Mouse (Mus musculus): ENCODE results near the gene Ube2cbp. TPM values are rescaled to one million over a fixed set of nuclear protein-coding genes. Genes with fewer than 3 reads are reported as not detected.

Ube2cbp gene
- polyA plus RNA-seq, 1 experiment from 2014 or later = 7.4 TPM

DNA sequence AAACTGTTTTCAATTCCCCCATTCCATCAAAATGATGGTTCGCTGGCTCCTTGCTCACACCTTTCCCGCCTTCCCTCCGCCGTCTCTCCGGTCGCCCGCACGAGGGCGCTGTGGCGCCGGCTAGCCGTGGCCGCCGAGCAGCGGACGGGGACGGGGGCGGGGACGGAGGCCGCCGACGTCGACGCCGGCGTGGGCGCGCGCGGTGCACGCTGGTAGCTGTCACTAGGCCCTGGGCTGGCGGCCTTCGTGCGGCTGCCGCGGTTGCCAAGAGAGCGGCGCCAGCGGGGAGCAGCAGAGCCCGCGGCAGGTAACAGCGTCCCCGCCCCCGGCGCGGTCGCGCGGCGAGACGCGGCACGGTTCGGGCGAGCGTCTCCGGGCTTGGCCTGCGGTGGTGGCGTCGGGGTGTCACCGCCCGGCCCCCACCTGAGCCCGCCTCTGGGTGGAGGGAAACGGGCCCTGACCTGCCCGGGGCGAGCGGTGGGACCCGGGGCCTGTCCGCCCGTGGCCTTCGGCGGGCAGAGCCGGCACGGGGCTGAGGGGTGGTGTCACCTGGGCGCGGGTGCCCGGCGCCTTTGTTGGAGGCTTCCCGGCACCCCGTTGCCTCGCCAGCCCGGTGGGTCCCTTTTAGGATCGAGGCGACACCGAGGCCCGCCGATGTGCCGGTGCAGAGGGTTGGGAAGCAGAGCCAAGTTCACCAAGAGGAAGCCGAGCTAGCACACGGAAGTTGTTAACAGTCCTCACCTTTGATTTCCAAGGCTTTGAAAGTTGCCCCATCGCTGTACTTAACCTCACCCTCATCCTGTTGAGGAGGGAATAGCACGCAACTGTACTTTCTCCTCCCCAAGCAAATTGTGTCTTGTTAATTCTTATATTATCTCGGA is 2.5 kb upstream of the Ube2cbp start, which contains the start of gene Dop1a:
Gene Dop1a (plus strand): TSS at position 165 of the 881 bp plus-strand sequence.
- H3K27me3 ChIP-seq (replicated peaks) = no peaks in the 10 kb centered on the region
- H3K9ac ChIP-seq (replicated peaks) = peak within 1 kb of the TSS; percentile 86
- under 1% methylated on average over 82 of the region's 93 CpGs for WGBS
- H3K36me3 ChIP-seq = no peaks in the 10 kb centered on the region
- peak within 1 kb of the TSS; percentile 58 for H3K4me2 ChIP-seq
- peaks cover 28% of the 10 kb centered on the region for H3K4me1 ChIP-seq
- H3K27ac ChIP-seq (replicated peaks) = peak within 1 kb of the TSS; percentile 84
- peak; percentile 93 for ATAC-seq (ENCODE audit: low FRiP score)
- peak within 1 kb of the TSS; percentile 72 for H3K4me3 ChIP-seq (replicated peaks)
- H3K9me3 ChIP-seq (replicated peaks) = no peaks in the 10 kb centered on the region

- no peaks in the 10 kb centered on the region for H3K36me3 ChIP-seq
- no peaks in the 10 kb centered on the region for H3K9me3 ChIP-seq (replicated peaks)
- H3K4me1 ChIP-seq = peaks cover 13% of the 10 kb centered on the region
- WGBS = 87% methylated on average over 3 of the region's 3 CpGs
- ATAC-seq (ENCODE audit: low FRiP score) = no peak
- no peak overlapping the region for H3K9ac ChIP-seq (replicated peaks)
- H3K4me3 ChIP-seq (replicated peaks) = no peak overlapping the region
- no peaks in the 10 kb centered on the region for H3K27me3 ChIP-seq (replicated peaks)
- no peak overlapping the region for H3K4me2 ChIP-seq
- no peak overlapping the region for H3K27ac ChIP-seq (replicated peaks)
Observed at GRCm38 (mm10) chr9:86453626-86454025, 11.1 kb downstream of the Ube2cbp start.

DNA sequence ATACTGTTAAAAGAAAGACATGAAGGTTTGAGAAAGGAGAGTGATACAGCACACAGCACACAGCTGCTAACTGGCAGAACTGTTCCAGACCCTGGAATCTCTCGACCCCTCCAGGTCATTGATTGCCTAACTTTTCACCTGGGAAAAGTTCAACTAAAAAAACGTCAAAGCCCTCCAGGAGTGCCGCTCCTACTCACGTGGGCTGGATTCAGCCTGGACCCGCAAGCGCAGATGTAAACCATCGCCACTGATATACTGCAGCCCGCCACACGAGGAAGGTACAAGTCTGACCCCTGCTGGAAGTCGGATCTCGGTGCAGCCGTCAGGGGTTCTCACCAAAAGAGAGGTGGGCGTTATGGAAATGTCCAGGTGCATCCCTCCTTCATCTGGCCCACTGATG is 13.1 kb downstream of the Ube2cbp start:
- Histone ChIP-seq H3K4me2 (peak overlapping the region; percentile 65), H3K9me3 (replicated peaks) (no peaks in the 10 kb centered on the region), H3K36me3 (no peaks in the 10 kb centered on the region), H3K27ac (replicated peaks) (no peak overlapping the region), H3K27me3 (replicated peaks) (no peaks in the 10 kb centered on the region), H3K4me3 (replicated peaks) (peak overlapping the region; percentile 29), H3K9ac (replicated peaks) (no peak overlapping the region), H3K4me1 (peaks cover 15% of the 10 kb centered on the region)
- WGBS = 2% methylated on average over 13 of the region's 13 CpGs
- peak; percentile 86 for ATAC-seq (ENCODE audit: low FRiP score)

GRCm38 (mm10) chr9:86451094-86451493 is 13.7 kb downstream of the Ube2cbp start:
- Histone ChIP-seq H3K9me3 (replicated peaks) (no peaks in the 10 kb centered on the region), H3K27me3 (replicated peaks) (no peaks in the 10 kb centered on the region), H3K4me1 (peaks cover 15% of the 10 kb centered on the region), H3K9ac (replicated peaks) (no peak overlapping the region), H3K36me3 (no peaks in the 10 kb centered on the region), H3K27ac (replicated peaks) (no peak overlapping the region), H3K4me2 (peak overlapping the region; percentile 65), H3K4me3 (replicated peaks) (no peak overlapping the region)
- ATAC-seq (ENCODE audit: low FRiP score) = peak; percentile 42; the same call in 1 of the 2 replicates
- 36% methylated on average over 6 of the region's 6 CpGs for WGBS

DNA sequence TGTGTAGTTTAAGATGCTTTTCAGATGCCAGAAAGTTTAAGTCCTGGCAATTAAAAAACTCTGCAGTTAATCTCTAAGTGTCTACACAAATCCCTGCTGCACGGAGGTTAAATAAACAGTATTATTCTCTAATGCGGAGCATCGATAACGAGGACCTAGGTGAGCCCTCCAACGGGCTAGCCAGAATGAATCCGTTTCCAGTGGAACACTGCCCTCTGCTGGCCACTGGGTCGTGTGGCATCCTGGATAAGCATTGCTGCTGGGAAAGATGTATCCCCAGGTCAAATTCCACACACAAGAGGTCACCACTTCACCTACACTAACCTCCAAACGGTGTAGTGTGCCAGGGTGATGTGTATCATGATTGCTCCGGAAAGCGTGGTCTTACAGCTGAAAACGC is 15.2 kb downstream of the Ube2cbp start:
- peaks cover 15% of the 10 kb centered on the region for H3K4me1 ChIP-seq
- no peak overlapping the region for H3K4me3 ChIP-seq (replicated peaks)
- H3K27ac ChIP-seq (replicated peaks) = no peak overlapping the region
- 6% methylated on average over 11 of the region's 11 CpGs for WGBS
- H3K27me3 ChIP-seq (replicated peaks) = no peaks in the 10 kb centered on the region
- H3K36me3 ChIP-seq = no peaks in the 10 kb centered on the region
- peak overlapping the region; percentile 36 for H3K4me2 ChIP-seq
- peak; percentile 51; the same call in 1 of the 2 replicates for ATAC-seq (ENCODE audit: low FRiP score)
- H3K9me3 ChIP-seq (replicated peaks) = no peaks in the 10 kb centered on the region
- no peak overlapping the region for H3K9ac ChIP-seq (replicated peaks)

DNA sequence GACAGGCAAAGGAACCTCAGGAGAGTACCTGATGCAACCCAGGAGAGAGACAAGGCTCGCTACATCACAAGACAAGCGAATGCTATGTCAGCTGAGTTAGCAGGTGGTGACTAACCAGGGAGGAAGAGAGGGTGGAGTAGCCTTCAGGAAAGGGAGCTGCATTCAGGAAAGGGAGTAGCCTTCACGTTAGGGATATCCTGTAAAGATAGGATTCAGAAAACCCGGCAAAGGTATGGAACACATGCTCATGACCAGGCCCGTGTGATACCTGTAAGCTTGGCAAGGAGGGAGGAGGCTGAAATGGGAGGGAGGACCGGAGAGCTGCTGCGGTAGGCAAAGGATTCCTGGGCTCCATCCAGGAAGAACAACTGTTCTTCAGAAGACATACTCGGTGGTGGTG is 17.3 kb downstream of the Ube2cbp start:
- no peak overlapping the region for H3K9ac ChIP-seq (replicated peaks)
- peaks cover 16% of the 10 kb centered on the region for H3K4me1 ChIP-seq
- H3K9me3 ChIP-seq (replicated peaks) = no peaks in the 10 kb centered on the region
- H3K4me2 ChIP-seq = no peak overlapping the region
- H3K4me3 ChIP-seq (replicated peaks) = no peak overlapping the region
- H3K36me3 ChIP-seq = no peaks in the 10 kb centered on the region
- no peak overlapping the region for H3K27ac ChIP-seq (replicated peaks)
- H3K27me3 ChIP-seq (replicated peaks) = no peaks in the 10 kb centered on the region
- ATAC-seq (ENCODE audit: low FRiP score) = no peak
- 89% methylated on average over 8 of the region's 8 CpGs for whole genome bisulfite sequencing

DNA sequence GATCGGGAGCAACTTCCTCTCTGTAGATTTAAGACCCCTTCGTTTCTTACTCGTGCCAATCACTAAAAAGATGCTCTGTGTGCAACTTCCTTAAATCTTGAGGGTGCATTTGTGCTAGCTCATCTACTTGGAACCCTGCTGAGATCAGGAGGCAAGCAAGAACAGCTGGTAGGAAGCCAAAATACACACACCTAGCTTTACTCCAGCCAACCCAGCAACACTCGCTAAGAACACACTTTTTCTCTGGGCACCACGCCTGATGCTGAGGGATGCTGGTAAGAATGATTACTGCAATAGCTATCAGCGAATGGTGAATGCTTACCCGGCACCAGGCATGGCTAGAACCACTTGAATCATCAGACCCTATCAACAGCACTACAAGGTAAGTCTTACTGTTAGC is 17.9 kb downstream of the Ube2cbp start:
- H3K4me1 ChIP-seq = peaks cover 19% of the 10 kb centered on the region
- no peak overlapping the region for H3K4me3 ChIP-seq (replicated peaks)
- WGBS = 77% methylated on average over 7 of the region's 7 CpGs
- H3K9me3 ChIP-seq (replicated peaks) = no peaks in the 10 kb centered on the region
- H3K27me3 ChIP-seq (replicated peaks) = no peaks in the 10 kb centered on the region
- no peak for ATAC-seq (ENCODE audit: low FRiP score)
- no peak overlapping the region for H3K4me2 ChIP-seq
- no peaks in the 10 kb centered on the region for H3K36me3 ChIP-seq
- H3K27ac ChIP-seq (replicated peaks) = no peak overlapping the region
- no peak overlapping the region for H3K9ac ChIP-seq (replicated peaks)

GRCm38 (mm10) chr9:86442248-86442647 is 22.5 kb downstream of the Ube2cbp start:
- H3K27me3 ChIP-seq (replicated peaks) = no peaks in the 10 kb centered on the region
- H3K9me3 ChIP-seq (replicated peaks) = no peaks in the 10 kb centered on the region
- 0 out of 2 replicates have a peak, but pooled peaks have one; percentile 39 for ATAC-seq (ENCODE audit: low FRiP score)
- no peaks in the 10 kb centered on the region for H3K36me3 ChIP-seq
- H3K4me2 ChIP-seq = no peak overlapping the region
- H3K27ac ChIP-seq (replicated peaks) = no peak overlapping the region
- peaks cover 12% of the 10 kb centered on the region for H3K4me1 ChIP-seq
- 66% methylated on average over 4 of the region's 4 CpGs for WGBS
- H3K9ac ChIP-seq (replicated peaks) = no peak overlapping the region
- H3K4me3 ChIP-seq (replicated peaks) = no peak overlapping the region

DNA sequence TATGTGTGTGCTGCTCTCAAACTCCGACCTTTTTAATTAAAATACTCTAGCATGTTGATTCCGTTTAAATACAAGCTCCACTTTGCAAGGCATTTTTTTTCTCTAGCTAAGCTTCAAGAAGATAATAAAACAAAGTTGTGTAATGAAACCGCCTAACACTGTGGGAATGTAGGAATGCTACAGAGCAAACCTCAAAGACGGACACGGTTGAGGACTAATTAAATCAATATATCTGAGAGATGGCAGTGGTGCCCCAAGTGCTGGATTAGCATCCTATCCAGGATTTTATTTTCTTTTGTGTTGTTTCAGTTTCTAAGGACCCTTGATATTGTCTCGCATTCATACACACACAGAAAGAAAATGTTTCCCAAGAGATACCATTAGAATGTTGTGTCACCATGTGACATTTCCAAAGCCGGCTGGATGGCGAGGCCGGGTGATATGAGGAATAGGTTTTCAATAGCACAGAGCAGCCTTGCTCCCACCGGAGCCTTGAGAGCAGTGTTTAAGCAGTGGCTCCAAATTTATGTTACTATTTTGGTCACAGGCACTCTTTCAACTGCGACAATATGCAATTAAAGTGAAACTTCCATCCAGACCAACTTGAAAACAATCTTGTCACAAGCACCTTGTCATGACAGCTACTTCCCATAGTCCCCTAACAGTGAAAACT is 26.3 kb downstream of the Ube2cbp start:
- Histone ChIP-seq H3K4me3 (replicated peaks) (no peak overlapping the region), H3K4me1 (peaks cover 12% of the 10 kb centered on the region), H3K4me2 (no peak overlapping the region), H3K27me3 (replicated peaks) (no peaks in the 10 kb centered on the region), H3K9me3 (replicated peaks) (no peaks in the 10 kb centered on the region), H3K9ac (replicated peaks) (no peak overlapping the region), H3K36me3 (no peaks in the 10 kb centered on the region), H3K27ac (replicated peaks) (no peak overlapping the region; the same call in 1 of the 2 replicates)
- ATAC-seq (ENCODE audit: low FRiP score) = peak; percentile 71
- 46% methylated on average over 11 of the region's 11 CpGs for WGBS

DNA sequence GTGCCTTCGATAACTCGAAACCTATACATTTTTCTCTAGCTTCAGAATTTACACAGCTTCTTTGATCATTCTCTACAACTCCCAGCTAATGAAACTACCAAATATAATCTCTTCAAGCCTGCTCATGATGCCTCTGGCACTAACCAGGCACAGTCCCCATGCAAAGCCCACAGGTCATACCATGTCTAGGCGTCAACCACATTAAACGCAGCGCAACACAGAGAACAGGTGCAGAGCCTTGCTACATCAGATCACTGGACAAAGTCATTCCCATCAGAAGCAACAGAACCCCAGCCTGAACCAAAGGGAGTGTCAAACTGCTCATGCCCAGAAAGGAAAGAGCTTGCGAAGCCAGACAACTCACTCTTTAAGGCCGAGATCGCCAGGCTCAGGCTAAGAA is 28.1 kb downstream of the Ube2cbp start:
- Histone ChIP-seq H3K4me3 (replicated peaks) (no peak overlapping the region), H3K9ac (replicated peaks) (no peak overlapping the region), H3K4me1 (peaks cover 7% of the 10 kb centered on the region; the same call in 1 of the 2 replicates), H3K27me3 (replicated peaks) (no peaks in the 10 kb centered on the region), H3K9me3 (replicated peaks) (no peaks in the 10 kb centered on the region), H3K4me2 (no peak overlapping the region), H3K27ac (replicated peaks) (no peak overlapping the region), H3K36me3 (no peaks in the 10 kb centered on the region)
- WGBS = 95% methylated on average over 8 of the region's 8 CpGs
- no peak for ATAC-seq (ENCODE audit: low FRiP score)

DNA sequence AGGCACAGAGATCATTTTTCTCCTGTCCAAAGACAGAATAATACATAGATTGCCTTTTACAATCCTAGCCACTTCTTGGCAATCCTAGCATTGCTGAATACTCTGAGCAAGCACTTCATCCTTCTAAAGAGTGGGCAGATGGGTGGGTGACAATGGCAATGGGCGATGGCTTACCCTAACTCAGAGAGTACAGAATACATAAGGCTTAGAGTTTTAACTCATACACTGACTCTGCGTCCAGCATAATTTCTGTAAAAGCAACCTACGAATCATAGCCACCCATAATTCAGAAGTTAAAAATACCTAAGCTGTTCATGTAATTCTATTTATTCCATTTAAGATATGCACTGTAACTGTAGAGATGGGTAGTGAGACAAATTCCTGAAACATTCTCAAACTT is 29.2 kb downstream of the Ube2cbp start:
- Histone ChIP-seq H3K9me3 (replicated peaks) (no peaks in the 10 kb centered on the region), H3K4me2 (no peak overlapping the region), H3K27me3 (replicated peaks) (no peaks in the 10 kb centered on the region), H3K4me3 (replicated peaks) (no peak overlapping the region), H3K9ac (replicated peaks) (no peak overlapping the region), H3K4me1 (peaks cover 7% of the 10 kb centered on the region; the same call in 1 of the 2 replicates), H3K36me3 (no peaks in the 10 kb centered on the region), H3K27ac (replicated peaks) (no peak overlapping the region)
- 95% methylated on average over 3 of the region's 3 CpGs for WGBS
- ATAC-seq (ENCODE audit: low FRiP score) = no peak

DNA sequence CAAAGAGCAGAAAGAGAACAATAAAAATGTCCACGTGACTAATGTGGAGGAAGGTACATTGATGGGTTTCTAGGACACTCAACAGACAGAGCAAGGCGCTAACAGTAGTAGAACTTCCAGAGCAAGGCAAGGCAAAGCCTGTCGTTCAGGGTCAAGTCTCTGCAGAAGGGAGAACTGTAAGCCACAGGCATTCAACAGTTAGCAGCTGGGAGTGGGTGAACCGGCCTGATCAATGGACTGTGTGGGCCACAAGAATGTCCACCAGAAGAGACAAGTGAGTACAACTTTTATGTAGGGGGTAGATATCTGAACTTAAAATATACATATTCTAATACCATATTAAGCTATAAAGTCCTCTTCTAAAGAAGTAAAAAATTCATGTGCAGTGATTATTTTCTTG is 41.4 kb downstream of the Ube2cbp start:
- Histone ChIP-seq H3K9ac (replicated peaks) (no peak overlapping the region), H3K9me3 (replicated peaks) (no peaks in the 10 kb centered on the region), H3K4me3 (replicated peaks) (no peak overlapping the region), H3K4me2 (no peak overlapping the region), H3K27me3 (replicated peaks) (no peaks in the 10 kb centered on the region), H3K27ac (replicated peaks) (no peak overlapping the region), H3K36me3 (no peaks in the 10 kb centered on the region), H3K4me1 (no peaks in the 10 kb centered on the region)
- ATAC-seq (ENCODE audit: low FRiP score) = no peak
- WGBS = 84% methylated on average over 4 of the region's 4 CpGs
